Mouse (Mus musculus) megakaryocyte, embryonic 14.5 days (primary cell): Measurements from ENCODE around the gene Podnl1.

Source experiments
- FLI1 ChIP-seq: IDR thresholded peaks from 2 replicates; pipeline ENCODE4 v1.6.1; 2012; ENCODE audit warnings: low read length, inconsistent platforms, mixed read lengths
- GATA1 ChIP-seq: IDR thresholded peaks from 3 replicates; pipeline ENCODE4 v1.6.1; 2012; ENCODE audit warnings: mixed read lengths, low read length, inconsistent platforms, borderline replicate concordance

DNA sequence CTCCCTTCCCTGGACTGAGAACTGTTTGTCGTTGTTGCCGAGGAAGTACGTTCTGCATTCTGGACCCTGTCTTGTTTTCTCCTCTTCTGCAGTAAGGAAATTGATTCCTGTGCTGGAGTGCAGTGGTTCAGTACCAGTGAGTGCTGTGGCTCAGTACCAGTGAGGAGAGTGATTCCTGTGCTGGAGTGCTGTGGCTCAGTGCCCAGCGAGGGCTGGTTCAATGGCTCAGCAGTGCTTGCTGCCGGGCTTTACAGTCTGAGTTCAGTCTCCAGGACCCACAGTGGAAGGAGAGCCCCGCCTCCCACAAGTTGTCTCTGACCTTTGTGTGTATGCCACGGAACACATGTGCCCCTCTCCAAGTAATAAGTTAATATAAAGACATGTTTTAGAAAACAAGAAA, 38.6 kb upstream of the Podnl1 start:
- TF ChIP-seq GATA1, result no peak
- no peak for TF ChIP-seq FLI1
